Mouse (Mus musculus): ENCODE measurements around the gene Bcl2l13.
"Not testable (repeated sequence)": the region's sequence is repeated elsewhere in the genome, so short reads cannot be mapped to it uniquely, and the experiment has no call there.

The Bcl2l13 gene

DNA sequence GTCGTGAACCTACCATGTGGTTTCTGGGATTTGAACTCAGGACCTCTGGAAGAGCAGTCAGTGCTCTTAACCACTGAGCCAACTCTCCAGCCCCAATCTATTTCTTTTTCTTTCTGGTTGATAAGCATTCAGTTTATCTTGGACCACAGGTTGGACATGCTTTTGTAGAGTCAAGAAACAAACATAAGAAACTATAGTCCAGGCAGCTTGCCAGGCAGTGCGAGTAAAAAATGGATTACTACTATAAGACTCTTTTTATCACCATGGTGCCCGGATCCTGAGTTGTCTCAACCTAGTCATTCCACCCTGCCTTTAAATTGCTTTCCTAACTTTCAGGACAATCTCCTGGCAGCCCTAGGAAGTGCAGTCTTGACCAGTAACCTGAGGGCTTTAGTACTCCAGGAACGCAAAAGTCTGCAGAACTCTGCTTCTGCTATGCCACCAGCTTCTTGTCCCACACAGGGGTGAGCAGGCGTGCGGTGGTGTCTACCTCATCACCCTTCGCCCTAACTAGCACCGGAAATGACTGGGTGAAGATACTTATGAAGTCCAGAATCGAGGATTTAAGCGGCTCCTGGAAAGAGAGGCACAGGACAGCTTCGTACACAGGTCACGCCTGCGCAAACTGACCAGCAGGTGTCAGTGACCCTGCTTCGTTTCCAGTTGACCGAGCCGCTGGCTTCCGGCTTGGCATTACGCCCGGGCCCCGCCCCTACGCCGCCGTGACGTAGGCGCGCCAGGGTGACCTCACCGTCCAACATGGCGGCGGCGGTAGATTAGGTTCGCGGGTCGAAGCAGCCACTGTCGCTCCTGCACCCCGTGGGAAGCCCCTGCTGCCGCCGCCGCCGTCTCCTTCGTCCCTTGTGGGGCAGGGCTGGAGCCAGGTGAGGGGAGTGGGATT is at the start of gene Bcl2l13:
TSS of gene Bcl2l13 (plus strand) at position 739 of the 901 bp plus-strand sequence.
- peak; percentile 96 for DNase-seq (ENCODE audit: low read depth)

DNA sequence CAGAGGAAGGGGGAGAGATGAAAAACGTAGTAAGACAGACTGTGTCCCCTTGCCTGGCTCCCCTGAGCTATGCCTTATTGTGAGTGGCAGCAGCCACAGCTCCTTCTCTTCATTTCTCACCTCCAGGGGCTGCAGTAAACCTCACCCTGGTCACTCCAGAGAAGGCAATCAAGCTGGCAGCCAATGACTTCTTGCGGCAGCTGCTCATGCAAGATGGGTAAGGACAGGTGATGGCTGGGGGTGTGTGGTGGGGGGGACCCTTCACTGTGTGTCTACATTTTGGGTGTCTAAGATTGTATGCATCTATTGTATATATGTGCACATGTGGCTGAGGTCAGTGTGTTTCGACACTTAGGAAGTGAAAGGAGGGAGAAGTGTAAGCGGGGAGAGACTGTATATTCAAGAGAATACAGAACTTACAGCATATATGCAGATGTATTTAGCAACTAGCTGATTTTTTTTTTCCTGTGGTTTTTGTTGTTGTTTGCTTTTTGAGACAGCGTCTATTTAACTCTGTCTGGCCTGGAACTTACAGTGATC is 47.9 kb upstream of the Bcl2l13 start:
- DNase-seq (ENCODE audit: low read depth) = peak; percentile 46

DNA sequence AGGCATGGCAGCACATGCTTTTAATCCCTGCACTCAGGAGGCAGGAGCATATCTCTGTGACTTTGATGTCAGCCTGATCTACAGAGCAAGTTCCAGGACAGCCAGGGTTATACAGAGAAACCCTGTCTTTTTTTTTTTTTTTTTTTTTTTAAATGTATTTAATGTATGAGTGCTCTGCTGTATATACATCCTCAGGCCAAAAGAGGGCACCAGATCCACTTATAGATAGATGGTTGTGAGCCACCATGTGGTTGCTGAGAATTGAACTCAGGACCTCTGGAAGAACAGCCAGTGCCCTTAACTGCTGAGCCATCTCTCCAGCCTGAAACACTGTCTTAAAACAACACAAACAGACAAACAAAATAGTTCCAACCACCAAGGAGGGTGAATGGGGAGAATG is 47.1 kb upstream of the Bcl2l13 start:
- DNase-seq (ENCODE audit: low read depth) = peak; percentile 77

DNA sequence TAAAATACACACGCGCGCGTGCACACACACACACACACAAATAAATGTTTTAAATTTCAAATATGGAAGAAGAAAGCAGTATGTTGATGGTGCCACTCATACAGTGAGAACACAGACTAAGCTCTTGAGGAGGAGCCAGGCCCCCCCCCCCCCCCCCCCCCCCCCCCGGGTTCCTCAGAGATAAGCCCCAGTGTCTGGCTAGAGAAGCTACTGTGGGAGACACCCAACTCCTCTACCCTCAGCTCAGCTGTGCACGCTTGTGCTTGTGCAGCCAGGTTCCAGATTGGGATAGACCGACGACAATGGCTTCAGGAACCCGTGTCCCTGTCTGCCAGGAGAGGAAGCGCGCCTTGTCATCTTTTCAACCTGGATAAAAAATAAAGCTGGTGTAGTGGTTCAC is 45.9 kb upstream of the Bcl2l13 start:
- DNase-seq (ENCODE audit: low read depth) = peak; percentile 24

DNA sequence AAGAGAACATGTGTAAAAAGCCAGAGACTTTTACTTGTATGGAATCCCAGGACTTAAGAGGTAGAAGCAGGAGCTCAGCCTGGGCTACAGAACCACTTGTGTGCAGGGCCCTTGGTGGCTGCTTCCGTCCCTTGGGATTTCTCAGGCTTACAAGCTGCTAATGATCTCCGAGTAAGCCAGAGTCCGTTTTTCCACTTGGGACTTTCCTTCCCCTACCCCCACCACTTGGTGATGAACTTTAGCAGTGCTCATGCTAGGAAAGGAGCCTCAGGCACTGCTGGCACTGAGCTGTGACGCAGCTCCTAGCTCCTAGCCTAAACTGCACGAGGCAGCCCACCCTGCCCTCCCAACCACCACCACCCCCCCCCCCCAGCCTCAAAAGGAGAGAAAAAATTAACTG is 45.3 kb upstream of the Bcl2l13 start:
- DNase-seq (ENCODE audit: low read depth) = no peak

DNA sequence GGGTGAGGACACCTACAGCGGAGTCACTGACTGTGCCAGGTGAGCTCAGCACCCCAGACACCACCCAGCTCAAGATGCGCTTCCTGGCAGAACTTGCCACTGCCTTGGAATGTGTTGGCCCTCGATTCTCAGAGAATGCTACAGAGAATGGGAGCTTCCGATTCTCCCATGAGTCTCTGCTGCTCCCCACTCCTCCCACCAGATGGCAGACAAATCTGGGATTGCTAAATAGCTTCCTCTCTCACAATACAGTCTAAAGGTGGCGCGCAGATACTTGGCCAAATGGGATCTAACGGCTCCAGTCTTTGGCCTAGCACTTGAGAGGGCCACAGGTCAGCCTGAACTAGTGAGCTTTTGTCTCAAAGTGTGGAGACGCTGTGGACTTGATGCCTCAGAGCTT is 43.1 kb upstream of the Bcl2l13 start:
- peak; percentile 24 for DNase-seq (ENCODE audit: low read depth)

DNA sequence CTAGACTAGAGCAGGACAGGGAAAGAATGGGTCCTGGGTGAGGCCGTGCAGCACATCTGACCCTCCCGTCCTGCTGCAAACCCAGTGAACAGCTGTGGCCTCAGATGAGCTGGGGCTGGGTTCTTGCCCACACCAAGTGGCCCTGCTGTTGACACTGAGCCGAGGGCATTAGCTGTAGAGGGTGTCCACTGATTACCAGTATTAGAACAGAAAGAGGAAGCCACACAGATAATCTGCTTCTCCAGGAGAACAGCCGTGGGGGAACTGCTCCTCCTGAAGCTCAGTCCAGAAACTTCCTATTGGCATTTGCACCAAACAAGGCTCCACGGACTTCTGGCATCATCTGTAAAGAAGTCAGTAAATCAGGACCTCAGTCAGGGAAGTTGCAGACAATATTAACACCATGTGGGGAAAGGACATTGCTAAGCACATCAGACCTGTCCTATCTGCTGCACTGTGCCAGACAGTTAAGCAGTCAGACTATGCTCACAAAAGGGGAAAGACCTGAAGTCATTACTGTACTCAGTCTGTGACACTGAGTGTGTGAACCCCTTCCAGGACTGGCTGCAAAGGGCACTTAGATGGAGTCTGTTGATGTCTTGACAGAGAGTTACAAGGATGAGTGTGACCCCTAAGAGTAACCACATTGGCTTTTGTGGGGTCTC is 40.5 kb upstream of the Bcl2l13 start:
- DNase-seq (ENCODE audit: low read depth) = peak; percentile 34

DNA sequence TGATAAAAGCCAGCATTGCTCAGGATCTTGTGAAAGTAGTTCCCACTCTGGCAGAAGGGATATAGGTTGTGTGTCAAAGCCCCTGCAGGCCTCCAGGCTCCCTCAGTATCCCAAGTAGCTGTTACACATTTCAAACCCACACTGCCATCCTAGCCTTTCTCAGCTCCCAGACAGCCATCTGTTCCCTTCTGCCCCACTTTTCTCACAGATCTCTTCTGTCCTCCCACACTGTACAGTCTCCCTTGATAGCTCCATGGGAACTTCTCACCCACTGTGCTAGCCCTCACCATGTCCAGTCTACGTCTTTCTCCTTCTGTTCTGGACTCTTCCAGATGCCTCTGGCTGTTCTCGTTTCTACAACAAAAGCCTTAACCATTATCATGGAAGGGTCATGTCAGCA is 39.9 kb upstream of the Bcl2l13 start:
- DNase-seq (ENCODE audit: low read depth) = no peak

DNA sequence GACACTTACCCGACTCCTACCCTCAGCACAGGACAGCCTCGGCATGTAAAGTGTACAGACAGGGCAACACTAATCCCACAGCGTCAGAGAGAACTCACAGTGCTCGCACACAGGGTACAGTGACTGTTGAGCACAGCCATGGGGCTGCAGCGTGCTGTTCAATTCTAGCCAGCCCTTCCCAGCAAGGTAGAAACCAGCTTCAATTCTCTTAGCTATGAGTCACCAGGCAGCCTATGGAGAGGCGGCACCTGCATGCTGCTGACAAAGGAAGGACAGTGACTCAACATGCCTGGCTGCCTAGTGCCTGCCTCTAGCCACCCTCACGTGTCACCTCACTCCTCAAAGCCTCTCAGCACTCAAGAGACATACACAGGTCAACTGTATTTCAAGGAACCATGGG is 38.0 kb upstream of the Bcl2l13 start:
- DNase-seq (ENCODE audit: low read depth) = peak; percentile 54

DNA sequence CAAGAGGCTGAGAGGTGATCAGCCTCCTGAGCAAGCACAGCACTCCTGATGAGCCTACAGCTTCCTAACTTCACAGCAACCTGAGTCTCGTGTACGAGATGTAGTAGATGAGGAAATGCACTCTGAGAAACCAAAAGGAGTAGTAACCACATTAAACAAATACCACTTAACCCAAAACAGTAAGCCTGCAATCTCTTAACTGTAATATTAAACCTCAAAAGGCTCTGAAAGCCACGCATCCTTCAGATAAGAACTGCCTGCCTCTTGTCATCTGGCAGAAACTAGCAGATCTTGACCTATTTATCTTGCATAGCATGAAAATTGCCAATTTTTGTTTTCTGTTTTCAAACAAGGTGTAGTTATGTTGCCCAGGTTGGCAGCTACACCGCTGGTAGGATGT is 37.1 kb upstream of the Bcl2l13 start:
- peak; percentile 50 for DNase-seq (ENCODE audit: low read depth)

DNA sequence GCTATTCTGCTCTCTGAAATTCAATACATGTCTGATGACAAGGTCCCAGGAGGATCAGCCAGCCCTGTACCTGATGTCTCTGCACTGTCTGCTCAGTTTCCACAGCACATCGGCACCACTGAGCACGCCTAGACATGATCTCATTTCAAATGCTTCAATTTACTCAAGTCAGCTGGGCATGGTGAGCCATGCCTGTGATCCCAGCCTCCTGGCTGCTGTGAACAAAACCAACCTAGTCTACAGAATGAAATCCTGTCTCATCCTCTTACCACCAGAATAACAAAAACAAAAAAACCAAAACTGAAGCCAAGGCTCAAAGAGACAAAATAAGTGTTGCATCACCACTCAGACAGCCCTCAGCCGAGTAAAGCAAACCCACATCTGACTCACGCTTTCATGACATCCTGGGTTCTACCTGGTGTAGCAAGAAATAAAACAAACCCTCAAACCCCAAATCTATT is 36.4 kb upstream of the Bcl2l13 start:
- DNase-seq (ENCODE audit: low read depth) = peak; percentile 89

DNA sequence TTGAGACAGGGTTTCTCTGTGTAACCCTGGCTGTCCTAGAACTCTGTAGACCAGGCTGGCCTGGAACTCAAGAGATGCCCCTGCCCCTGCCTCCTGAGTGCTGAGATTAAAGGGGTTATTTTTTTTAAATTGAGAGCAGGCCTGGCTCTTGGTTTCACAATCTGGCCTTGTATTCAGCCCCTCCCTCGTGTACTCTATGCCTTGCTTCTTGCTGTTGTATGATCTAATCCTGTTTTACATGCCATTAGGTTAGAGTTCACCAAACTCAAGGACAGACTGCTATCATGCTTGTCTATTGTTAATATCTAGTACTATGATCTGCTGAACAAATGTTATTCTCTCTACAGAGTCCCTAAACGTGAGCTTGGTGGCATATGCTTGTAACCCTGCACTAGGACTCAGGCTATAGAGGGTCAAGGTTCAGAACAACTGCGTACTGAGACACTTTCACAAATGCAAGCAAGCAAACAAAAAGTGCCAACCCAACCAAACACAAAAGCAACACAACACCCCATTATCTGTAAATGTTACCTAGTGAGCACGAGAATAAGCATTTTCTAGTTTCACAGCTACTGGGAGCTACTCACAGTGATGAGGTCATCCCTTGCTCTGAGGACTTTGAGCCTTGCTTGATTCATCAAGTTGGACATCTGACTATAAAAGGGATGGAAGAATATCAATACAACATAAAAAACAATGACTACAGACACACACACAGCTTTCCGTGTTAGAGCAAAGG is 28.8 kb upstream of the Bcl2l13 start:
- DNase-seq (ENCODE audit: low read depth) = no peak

DNA sequence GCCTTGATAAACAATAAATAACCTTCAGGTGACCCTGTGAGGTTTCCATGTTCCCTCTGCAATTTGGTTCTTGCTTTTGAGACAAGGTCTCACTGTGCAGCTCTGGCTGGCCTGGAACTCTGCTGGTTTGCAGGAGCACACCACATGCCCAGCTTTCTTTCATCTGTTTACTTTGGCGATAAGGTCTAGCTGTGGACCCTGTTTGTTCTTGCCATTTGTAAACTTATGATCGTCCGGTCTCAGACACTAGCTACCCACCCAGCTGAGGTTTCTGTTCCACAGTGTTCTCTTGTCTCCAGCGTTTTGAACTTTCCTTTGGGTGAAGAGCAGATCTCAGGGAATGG is 28.3 kb upstream of the Bcl2l13 start:
- DNase-seq (ENCODE audit: low read depth) = no peak

DNA sequence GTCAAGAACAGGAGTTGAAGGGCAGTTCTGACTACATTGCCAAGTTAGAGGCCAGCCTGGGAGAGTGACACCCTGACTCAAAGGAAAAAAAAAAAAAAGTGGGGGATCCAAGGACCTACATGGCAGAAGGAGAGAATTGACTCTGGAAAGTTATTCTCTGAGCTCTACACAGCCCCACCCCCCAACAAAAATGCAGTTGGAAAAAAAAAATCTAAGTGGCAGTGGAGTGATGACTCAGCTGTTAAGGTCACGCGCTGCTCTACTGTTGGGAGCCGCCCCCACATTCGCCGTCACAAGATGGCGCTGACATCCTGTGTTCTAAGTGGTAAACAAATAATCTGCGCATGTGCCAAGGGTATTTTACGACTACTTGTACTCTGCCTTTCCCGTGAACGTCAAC is 24.0 kb upstream of the Bcl2l13 start:
- DNase-seq (ENCODE audit: low read depth) = not testable (repeated sequence)

DNA sequence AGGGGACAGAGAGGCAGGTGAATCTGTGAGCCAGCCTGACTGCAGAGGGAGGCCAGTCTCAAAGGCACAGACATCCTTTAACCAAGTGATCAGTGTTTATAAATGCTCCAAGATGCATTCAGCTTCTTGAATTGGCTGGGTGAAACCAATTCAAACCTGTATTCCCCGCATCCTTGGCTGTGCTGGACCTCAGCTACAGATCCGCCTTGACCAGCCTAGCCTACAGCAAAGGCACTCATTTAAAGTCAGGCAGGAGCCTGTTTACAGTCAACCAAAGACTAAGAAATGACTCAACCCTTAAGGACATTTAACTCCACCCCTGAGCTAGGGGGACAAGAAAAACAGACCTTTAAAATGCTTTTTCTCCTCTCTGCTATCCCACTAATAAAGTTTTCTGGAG is 16.7 kb upstream of the Bcl2l13 start:
- DNase-seq (ENCODE audit: low read depth) = no peak

DNA sequence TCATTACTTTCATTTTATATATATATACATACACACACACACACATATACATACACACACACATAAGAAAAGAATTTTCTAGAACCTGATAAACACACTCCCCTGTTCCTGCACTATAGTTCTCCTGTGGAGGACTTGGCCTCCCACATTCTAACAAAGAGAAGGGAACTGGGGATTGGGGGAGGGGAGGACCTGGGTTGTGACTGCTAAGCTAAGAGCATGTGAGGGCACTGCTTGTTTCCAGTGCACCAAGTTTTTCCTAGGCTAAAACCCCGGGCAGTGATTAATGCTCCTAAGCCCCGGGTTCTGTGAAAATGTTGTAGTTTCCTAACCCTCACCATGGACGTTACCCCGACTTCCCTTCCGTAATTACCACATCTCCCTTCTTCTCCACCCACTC is 15.9 kb upstream of the Bcl2l13 start:
- DNase-seq (ENCODE audit: low read depth) = peak; percentile 39

DNA sequence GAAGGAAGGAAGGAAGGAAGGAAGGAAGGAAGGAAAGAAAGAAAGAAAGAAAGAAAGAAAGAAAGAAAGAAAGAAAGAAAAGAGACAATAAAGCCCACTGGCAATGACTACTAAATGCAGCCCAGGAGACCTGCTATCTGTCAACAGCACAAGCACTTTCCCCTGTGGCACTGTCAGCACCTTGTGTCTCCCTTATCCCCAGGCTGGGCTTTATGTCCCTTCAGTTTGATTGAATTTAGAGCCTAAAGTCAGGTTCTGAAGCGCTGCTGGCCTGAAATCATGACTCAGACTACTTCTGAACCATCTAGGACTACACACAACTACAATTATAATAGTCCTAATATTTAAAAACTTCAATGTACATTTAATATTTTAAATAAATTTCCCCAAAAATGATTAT is 15.1 kb upstream of the Bcl2l13 start:
- no peak for DNase-seq (ENCODE audit: low read depth)

DNA sequence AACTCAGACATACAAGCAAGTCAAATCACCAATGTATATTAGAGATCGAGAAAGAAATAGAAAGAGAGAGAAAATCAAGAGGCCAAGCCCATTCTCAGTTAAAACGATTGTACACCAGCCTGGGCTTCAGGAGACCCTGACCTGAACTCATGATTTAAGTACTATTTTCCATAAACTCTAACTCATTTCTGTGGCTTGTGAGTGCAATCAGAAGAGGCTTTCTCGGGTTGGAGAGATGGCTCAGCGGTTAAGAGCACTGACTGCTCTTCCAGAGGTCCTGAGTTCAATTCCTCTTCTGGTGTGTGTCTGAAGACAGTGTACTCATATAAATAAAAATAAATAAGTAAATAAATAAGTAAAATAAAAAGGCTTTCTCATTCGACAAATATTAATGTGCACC is 14.3 kb upstream of the Bcl2l13 start:
- peak; percentile 32 for DNase-seq (ENCODE audit: low read depth)

DNA sequence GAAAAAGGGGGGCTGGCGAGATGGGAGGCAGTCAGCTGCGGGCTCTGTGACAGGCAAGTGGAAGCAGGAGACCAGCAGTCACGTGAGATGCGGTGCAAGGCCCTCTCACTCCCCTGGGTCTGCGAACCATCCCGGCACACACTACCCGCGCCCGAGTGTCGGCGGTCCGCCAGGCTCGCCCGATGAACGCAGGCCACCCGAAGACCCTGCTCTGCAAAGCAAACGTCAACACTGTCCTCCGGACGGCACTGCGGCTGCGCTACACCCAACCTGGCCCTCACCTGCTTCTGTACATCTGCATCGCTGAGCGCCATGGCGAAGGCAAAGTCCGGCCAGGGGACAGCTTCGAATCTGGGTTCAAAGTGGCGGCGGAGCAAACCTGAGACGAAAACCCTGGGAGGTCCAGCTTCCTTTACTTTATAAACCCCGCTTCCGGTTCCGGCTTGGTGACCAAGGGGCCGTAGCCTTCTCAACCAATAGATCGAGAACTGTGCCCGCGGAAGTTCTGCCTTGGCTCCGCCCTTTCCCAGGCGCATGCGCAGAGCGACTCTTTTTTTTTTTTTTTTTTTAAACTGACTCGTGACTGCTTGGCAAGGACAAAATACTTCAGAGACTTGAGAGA is 13.6 kb upstream of the Bcl2l13 start, which contains the start of gene Atp6v1e1:
TSS of gene Atp6v1e1 (minus strand) at position 487 of the 622 bp plus-strand sequence.
- DNase-seq (ENCODE audit: low read depth) = peak; percentile 98

DNA sequence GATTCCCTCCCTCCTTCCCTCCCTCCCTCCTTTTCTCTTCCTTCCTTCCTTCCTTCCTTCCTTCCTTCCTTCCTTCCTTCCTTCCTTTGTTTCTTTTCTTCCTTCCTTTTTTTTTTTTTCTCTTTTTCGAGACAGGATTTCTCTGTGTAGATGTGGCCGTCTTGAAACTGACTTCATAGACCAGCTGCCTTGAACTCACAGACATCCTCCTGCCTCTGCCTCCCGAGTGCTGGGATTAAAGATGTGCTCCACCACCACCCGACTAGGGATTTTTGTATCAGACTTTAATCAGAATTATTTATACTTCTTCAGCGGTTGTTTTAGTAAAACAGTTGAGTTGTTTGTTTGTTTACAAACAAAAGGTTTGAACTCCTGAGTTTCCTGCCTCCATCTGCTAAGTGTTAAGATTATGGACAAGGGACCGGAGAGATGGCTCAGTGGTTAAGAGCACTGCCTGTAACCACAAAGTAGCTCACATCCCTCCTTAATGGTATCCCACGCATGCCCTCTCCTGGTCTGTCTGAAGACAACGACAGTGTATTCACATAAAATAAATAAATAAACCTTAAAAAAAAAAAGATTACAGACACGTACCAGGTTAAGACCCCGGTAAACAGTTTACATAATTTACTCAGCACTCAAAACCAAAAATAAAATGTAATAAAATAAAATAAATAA is 12.9 kb upstream of the Bcl2l13 start:
- peak; percentile 70 for DNase-seq (ENCODE audit: low read depth)

DNA sequence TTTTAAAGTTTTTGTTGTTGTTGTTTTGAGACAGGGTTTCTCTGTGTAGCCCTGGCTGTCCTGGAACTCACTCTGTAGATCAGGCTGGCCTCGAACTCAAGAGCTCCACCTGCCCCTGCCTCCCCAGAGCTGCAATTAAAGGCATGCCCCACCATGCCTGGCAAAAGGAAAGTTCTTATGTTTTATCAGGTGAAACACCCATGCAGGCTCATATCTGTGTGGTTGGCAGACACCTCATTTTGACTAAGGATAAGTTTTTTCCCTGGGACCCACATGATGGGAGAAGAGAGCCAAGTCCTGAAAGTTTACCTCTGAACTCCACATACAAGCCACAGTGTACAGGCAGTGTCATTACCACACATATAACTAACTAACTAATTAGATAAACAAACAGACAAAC is 6.0 kb upstream of the Bcl2l13 start:
- no peak for DNase-seq (ENCODE audit: low read depth)
